Mouse (Mus musculus) limb, embryonic 11.5 days (tissue): Measurements from ENCODE around the gene Mtch1. TPM values are rescaled to one million over a fixed set of nuclear protein-coding genes. Genes with fewer than 3 reads are reported as not detected.

Source experiments
- ATAC-seq: fragments of 200-750 bp; cut with Nextera tagmentation; 2 replicates; pipeline ENCODE4 v1.8.0; 2017; ENCODE audit warnings: low read depth; ENCODE audit not compliant: insufficient number of reproducible peaks, low FRiP score, low TSS enrichment
- DNase-seq: peaks from one replicate; pipeline ENCODE4 v3.0.0-alpha.2; 2015; ENCODE audit warnings: low spot score
- H3K27ac ChIP-seq: fragments of 300-500 bp; sonication (generic); replicated peaks from 2 replicates; pipeline ENCODE4 v1.5.1; 2014; ENCODE audit warnings: low read depth, mild to moderate bottlenecking, low read length
- H3K27me3 ChIP-seq: fragments of 300-500 bp; sonication (generic); 2 replicates; pipeline ENCODE4 v1.6.1; 2014; ENCODE audit warnings: mild to moderate bottlenecking, low read length, mixed read lengths; ENCODE audit not compliant: control insufficient read depth, insufficient read depth
- H3K36me3 ChIP-seq: fragments of 300-500 bp; sonication (generic); 2 replicates; pipeline ENCODE4 v1.6.1; 2014; ENCODE audit warnings: mild to moderate bottlenecking, low read length, moderate library complexity, mixed read lengths; ENCODE audit not compliant: control insufficient read depth, insufficient read depth
- H3K4me1 ChIP-seq: fragments of 300-500 bp; sonication (generic); 2 replicates; pipeline ENCODE4 v1.6.1; 2014; ENCODE audit warnings: low read length, mixed read lengths; ENCODE audit not compliant: control insufficient read depth, insufficient read depth
- H3K4me2 ChIP-seq: fragments of 300-500 bp; sonication (generic); 2 replicates; pipeline ENCODE4 v1.6.1; 2014; ENCODE audit warnings: low read depth, mild to moderate bottlenecking, moderate library complexity; ENCODE audit not compliant: severe bottlenecking
- H3K4me3 ChIP-seq: fragments of 300-500 bp; sonication (generic); 2 replicates; pipeline ENCODE4 v1.5.1; 2014; ENCODE audit warnings: low read depth, low read length
- H3K9ac ChIP-seq: fragments of 300-500 bp; sonication (generic); 2 replicates; pipeline ENCODE4 v1.6.1; 2014; ENCODE audit warnings: mild to moderate bottlenecking, low read length
- H3K9me3 ChIP-seq: fragments of 300-500 bp; sonication (generic); 2 replicates; pipeline ENCODE4 v1.6.1; 2016; ENCODE audit warnings: low read length; ENCODE audit not compliant: control insufficient read depth
- WGBS: fragments of 180-500 bp; shearing (Covaris S2); extraction: QIAGEN DNeasy Blood & Tissue Kit; methylation state at CpG from one replicate; pipeline ENCODE4 v1.1.7; 2014; 5-methylcytosine and 5-hydroxymethylcytosine counted together
- polyA plus RNA-seq: library from polyadenylated mRNA; unstranded; fragments of >200 nt; fragmentation: Nextera tagmentation; extraction: Ambion mirVana; gene quantifications from 2 replicates; pipeline ENCODE4 v1.2.1, GENCODE M21; 2014

Gene Mtch1
- polyA plus RNA-seq, 1 experiment from 2014 or later, result 321 TPM

- Histone ChIP-seq H3K9ac (no peak overlapping the region), H3K27ac (no peak overlapping the region), H3K4me2 (no peak overlapping the region), H3K36me3 (no peaks in the 10 kb centered on the region; the same call in 1 of the 2 replicates), H3K27me3 (no peaks in the 10 kb centered on the region), H3K4me3 (no peak overlapping the region), H3K4me1 (peaks cover 10% of the 10 kb centered on the region; the same call in 1 of the 2 replicates), H3K9me3 (no peaks in the 10 kb centered on the region)
- 91% methylated on average over 3 of the region's 3 CpGs for WGBS
- DNase-seq (no peak), ATAC-seq (no peak)
These were observed 54.7 kb downstream of the Mtch1 start for GRCm38 (mm10) chr17:29292996-29293395.

- DNase-seq, result no peak
- WGBS, result 87% methylated on average over 7 of the region's 7 CpGs
- Histone ChIP-seq H3K27me3 (no peaks in the 10 kb centered on the region), H3K27ac (no peak overlapping the region), H3K9ac (no peak overlapping the region), H3K4me3 (no peak overlapping the region), H3K4me2 (no peak overlapping the region), H3K9me3 (no peaks in the 10 kb centered on the region), H3K36me3 (no peaks in the 10 kb centered on the region; the same call in 1 of the 2 replicates), H3K4me1 (peaks cover 3% of the 10 kb centered on the region; the same call in 1 of the 2 replicates)
- ATAC-seq, result no peak
These were observed 55.9 kb downstream of the Mtch1 start for GRCm38 (mm10) chr17:29291793-29292192.

GRCm38 (mm10) chr17:29282216-29282952 lies 65.3 kb downstream of the Mtch1 start:
- Histone ChIP-seq H3K9ac (no peak overlapping the region), H3K4me1 (no peaks in the 10 kb centered on the region), H3K9me3 (no peaks in the 10 kb centered on the region), H3K4me3 (no peak overlapping the region), H3K27ac (no peak overlapping the region), H3K27me3 (no peaks in the 10 kb centered on the region), H3K4me2 (no peak overlapping the region), H3K36me3 (0 out of 2 replicates have a peak, but pooled peaks cover 2% of the 10 kb centered on the region)
- 86% methylated on average over 21 of the region's 21 CpGs for WGBS
- DNase-seq (no peak), ATAC-seq (no peak)

Other genes with a start within 250 kb of the Mtch1 start
- gene Rab44, start 233.8 kb downstream of the Mtch1 start, polyA plus RNA-seq, result 0.16 TPM in 1 of 2 replicates, not detected in the other
- 3.0 and 4.1 TPM in 2 replicates for gene Cpne5, start 109.8 kb downstream of the Mtch1 start, polyA plus RNA-seq
- gene Ppil1, start 83.7 kb downstream of the Mtch1 start, polyA plus RNA-seq, result 201 and 206 TPM in 2 replicates
- gene BC004004, start 79.1 kb downstream of the Mtch1 start, polyA plus RNA-seq, result 50.0 and 51.5 TPM in 2 replicates
- gene Pi16, start 30.3 kb downstream of the Mtch1 start, polyA plus RNA-seq, result 0.19 and 0.21 TPM in 2 replicates
- gene Fgd2, start 13.0 kb upstream of the Mtch1 start, polyA plus RNA-seq, result 3.2 and 4.2 TPM in 2 replicates
- gene Pim1, start 142.8 kb upstream of the Mtch1 start, polyA plus RNA-seq, result 19.1 and 21.5 TPM in 2 replicates
- gene Gm17657, start 201.7 kb upstream of the Mtch1 start, polyA plus RNA-seq, result not detected in 2 replicates
- gene Tbc1d22b, start 201.9 kb upstream of the Mtch1 start, polyA plus RNA-seq, result 19.7 and 20.1 TPM in 2 replicates
- 0.43 and 0.55 TPM in 2 replicates for gene Tmem217, start 204.5 kb upstream of the Mtch1 start, polyA plus RNA-seq